Mouse (Mus musculus) lung, embryonic 16.5 days (tissue): Measurements from ENCODE around the gene Ing3. TPM values are rescaled to one million over a fixed set of nuclear protein-coding genes. Genes with fewer than 3 reads are reported as not detected.

Source experiments
- ATAC-seq: fragments of 200-750 bp; cut with Nextera tagmentation; 2 replicates; pipeline ENCODE4 v1.8.0; 2017; ENCODE audit warnings: low read depth, mild to moderate bottlenecking, moderate library complexity
- H3K27ac ChIP-seq: fragments of 300-500 bp; sonication (generic); 2 replicates; pipeline ENCODE4 v1.5.1; 2014; ENCODE audit warnings: mild to moderate bottlenecking, control low read depth, low read length
- H3K27me3 ChIP-seq: fragments of 300-500 bp; sonication (generic); 2 replicates; pipeline ENCODE4 v1.6.1; 2014; ENCODE audit warnings: low read depth, low read length, mixed read lengths; ENCODE audit not compliant: control insufficient read depth, insufficient read depth
- H3K36me3 ChIP-seq: fragments of 300-500 bp; sonication (generic); 2 replicates; pipeline ENCODE4 v1.6.1; 2014; ENCODE audit warnings: low read length; ENCODE audit not compliant: control insufficient read depth, insufficient read depth
- H3K4me1 ChIP-seq: fragments of 300-500 bp; sonication (generic); replicated peaks from 2 replicates; pipeline ENCODE4 v1.6.1; 2014; ENCODE audit warnings: low read length, mixed read lengths; ENCODE audit not compliant: control insufficient read depth, insufficient read depth
- H3K4me2 ChIP-seq: fragments of 300-500 bp; sonication (generic); 2 replicates; pipeline ENCODE4 v1.6.1; 2014; ENCODE audit warnings: low read depth, low read length, control low read depth
- H3K4me3 ChIP-seq: fragments of 300-500 bp; sonication (generic); 2 replicates; pipeline ENCODE4 v1.5.1; 2014; ENCODE audit warnings: mild to moderate bottlenecking, low read length, control low read depth
- H3K9ac ChIP-seq: fragments of 300-500 bp; sonication (generic); 2 replicates; pipeline ENCODE4 v1.6.1; 2014; ENCODE audit warnings: low read length, control low read depth
- H3K9me3 ChIP-seq: fragments of 300-500 bp; sonication (generic); 2 replicates; pipeline ENCODE4 v1.6.1; 2016; ENCODE audit warnings: low read length; ENCODE audit not compliant: control insufficient read depth
- WGBS: fragments of 180-500 bp; shearing (Covaris S2); extraction: QIAGEN DNeasy Blood & Tissue Kit; methylation state at CpG from one replicate; pipeline ENCODE4 v1.1.7; 2014; 5-methylcytosine and 5-hydroxymethylcytosine counted together
- polyA plus RNA-seq: library from polyadenylated mRNA; unstranded; fragments of >200 nt; fragmentation: Nextera tagmentation; extraction: Ambion mirVana; gene quantifications from 2 replicates; pipeline ENCODE4 v1.2.1, GENCODE M21; 2015

Gene Ing3
- polyA plus RNA-seq, result 58.0 and 64.2 TPM in 2 replicates

GRCm38 (mm10) chr6:21949226-21949731 is at the start of gene Ing3:
Gene Ing3 (plus strand): TSS chr6:21949571.
- Histone ChIP-seq H3K4me2 (peak within 1 kb of the TSS; percentile 66), H3K4me3 (peak within 1 kb of the TSS; percentile 75), H3K9me3 (no peaks in the 10 kb centered on the region), H3K27ac (peak within 1 kb of the TSS; percentile 99), H3K27me3 (no peaks in the 10 kb centered on the region), H3K9ac (peak within 1 kb of the TSS; percentile 91), H3K4me1 (peaks cover 6% of the 10 kb centered on the region), H3K36me3 (peaks cover 7% of the 10 kb centered on the region; the same call in 1 of the 2 replicates)
- peak; percentile 98 for ATAC-seq
- under 1% methylated on average over 35 of the region's 35 CpGs for WGBS

- Histone ChIP-seq H3K36me3 (no peaks in the 10 kb centered on the region), H3K4me1 (no peaks in the 10 kb centered on the region), H3K27ac (no peak overlapping the region), H3K9me3 (no peaks in the 10 kb centered on the region), H3K27me3 (no peaks in the 10 kb centered on the region), H3K4me2 (no peak overlapping the region), H3K4me3 (no peak overlapping the region), H3K9ac (no peak overlapping the region)
- ATAC-seq, result no peak
Observed at GRCm38 (mm10) chr6:21909720-21910119, 39.7 kb upstream of the Ing3 start.

GRCm38 (mm10) chr6:21910804-21911203 is 38.6 kb upstream of the Ing3 start:
- Histone ChIP-seq H3K9me3 (no peaks in the 10 kb centered on the region), H3K4me3 (no peak overlapping the region), H3K4me2 (no peak overlapping the region), H3K27me3 (no peaks in the 10 kb centered on the region), H3K9ac (no peak overlapping the region), H3K36me3 (no peaks in the 10 kb centered on the region), H3K27ac (no peak overlapping the region), H3K4me1 (no peaks in the 10 kb centered on the region)
- WGBS, result 82% methylated on average over 6 of the region's 6 CpGs
- ATAC-seq, result no peak

- 70% methylated on average over 2 of the region's 2 CpGs for WGBS
- Histone ChIP-seq H3K27ac (no peak overlapping the region), H3K36me3 (no peaks in the 10 kb centered on the region), H3K9ac (no peak overlapping the region), H3K9me3 (no peaks in the 10 kb centered on the region), H3K4me1 (no peaks in the 10 kb centered on the region), H3K27me3 (no peaks in the 10 kb centered on the region), H3K4me3 (no peak overlapping the region), H3K4me2 (no peak overlapping the region)
- no peak for ATAC-seq
Observed at GRCm38 (mm10) chr6:21916591-21916990, 32.8 kb upstream of the Ing3 start.

- no peak for ATAC-seq
- Histone ChIP-seq H3K4me2 (no peak overlapping the region), H3K4me1 (no peaks in the 10 kb centered on the region), H3K27me3 (no peaks in the 10 kb centered on the region), H3K9me3 (no peaks in the 10 kb centered on the region), H3K9ac (no peak overlapping the region), H3K36me3 (no peaks in the 10 kb centered on the region), H3K27ac (no peak overlapping the region), H3K4me3 (no peak overlapping the region)
- 34% methylated on average over 1 of the region's 1 CpGs for WGBS
Observed at GRCm38 (mm10) chr6:21924150-21924549, 25.2 kb upstream of the Ing3 start.

- no peaks in the 10 kb centered on the region for H3K27me3 ChIP-seq
- no peak overlapping the region for H3K27ac ChIP-seq
- H3K4me1 ChIP-seq, result no peaks in the 10 kb centered on the region
- no peak overlapping the region for H3K4me2 ChIP-seq
- H3K9ac ChIP-seq, result no peak overlapping the region
- ATAC-seq, result no peak
- WGBS, result 73% methylated on average over 4 of the region's 4 CpGs
- H3K4me3 ChIP-seq, result no peak overlapping the region
- no peaks in the 10 kb centered on the region for H3K36me3 ChIP-seq
- H3K9me3 ChIP-seq, result no peaks in the 10 kb centered on the region
Observed at GRCm38 (mm10) chr6:21937981-21938635, 11.3 kb upstream of the Ing3 start.

- H3K9me3 ChIP-seq, result no peaks in the 10 kb centered on the region
- H3K9ac ChIP-seq, result peak overlapping the region; percentile 91
- peaks cover 7% of the 10 kb centered on the region; the same call in 1 of the 2 replicates for H3K36me3 ChIP-seq
- H3K4me3 ChIP-seq, result peak overlapping the region; percentile 75
- WGBS, result under 1% methylated on average over 51 of the region's 68 CpGs
- peak; percentile 97 for ATAC-seq
- H3K27ac ChIP-seq, result peak overlapping the region; percentile 99
- no peaks in the 10 kb centered on the region for H3K27me3 ChIP-seq
- H3K4me1 ChIP-seq, result peaks cover 6% of the 10 kb centered on the region
- H3K4me2 ChIP-seq, result peak overlapping the region; percentile 66
Observed at GRCm38 (mm10) chr6:21949771-21950448, 539 bp downstream of the Ing3 start.

- WGBS, result 76% methylated on average over 2 of the region's 2 CpGs
- Histone ChIP-seq H3K9ac (peak overlapping the region; percentile 91), H3K27me3 (no peaks in the 10 kb centered on the region)
Observed at GRCm38 (mm10) chr6:21950676-21951075, 1.3 kb downstream of the Ing3 start.

GRCm38 (mm10) chr6:21955468-21955867 is 6.1 kb downstream of the Ing3 start:
- Histone ChIP-seq H3K9ac (no peak overlapping the region), H3K4me3 (no peak overlapping the region), H3K9me3 (no peaks in the 10 kb centered on the region), H3K36me3 (peaks cover 11% of the 10 kb centered on the region), H3K4me1 (peaks cover 5% of the 10 kb centered on the region), H3K27me3 (no peaks in the 10 kb centered on the region), H3K4me2 (no peak overlapping the region), H3K27ac (no peak overlapping the region)
- no peak for ATAC-seq
- WGBS, result 91% methylated on average over 4 of the region's 4 CpGs

More at GRCm38 (mm10) chr6:21950676-21951075, 1.3 kb downstream of the Ing3 start:
- Histone ChIP-seq H3K9me3 (no peaks in the 10 kb centered on the region), H3K4me3 (peak overlapping the region; percentile 75), H3K27ac (no peak overlapping the region), H3K4me2 (peak overlapping the region; percentile 66), H3K36me3 (peaks cover 7% of the 10 kb centered on the region; the same call in 1 of the 2 replicates), H3K4me1 (peaks cover 6% of the 10 kb centered on the region)
- no peak for ATAC-seq
